Mouse (Mus musculus): ENCODE results near the gene P2rx6.

- TF ChIP-seq POLR2A (IDR thresholded peaks at IDR 0.05; ENCODE audit: low read depth, low read length) (no peak), CTCF (conservative IDR thresholded peaks at IDR 0.05; ENCODE audit: insufficient read depth, insufficient read length, low read depth, low read length) (peak; percentile 71)
These were observed 56.4 kb downstream of the P2rx6 start for GRCm38 (mm10) chr16:17617922-17618565.

Measured in kidney, adult 2 months (tissue).